Mouse (Mus musculus) cerebellum, adult 2 months (tissue): ENCODE measurements around the gene Brca2. TPM values are rescaled to one million over a fixed set of nuclear protein-coding genes. Genes with fewer than 3 reads are reported as not detected.

Source experiments
- DNase-seq, 2 experiments: peaks; one replicate each; pipeline ENCODE4 v3.0.0; 2021
- H3K27ac ChIP-seq: fragments of 200-500 bp; 2 replicates; pipeline ENCODE4 v1.5.1; 2012; ENCODE audit warnings: low read length, control low read depth, inconsistent platforms; ENCODE audit not compliant: insufficient read depth
- H3K27me3 ChIP-seq: fragments of 200-500 bp; 2 replicates; pipeline ENCODE4 v1.6.1; 2012; ENCODE audit warnings: inconsistent platforms, mild to moderate bottlenecking, low read length, moderate library complexity; ENCODE audit not compliant: control insufficient read depth, insufficient read depth
- H3K4me1 ChIP-seq: fragments of 200-500 bp; 2 replicates; pipeline ENCODE4 v1.6.1; 2011; ENCODE audit warnings: low read length; ENCODE audit not compliant: control insufficient read depth, insufficient read depth
- H3K4me3 ChIP-seq: fragments of 200-500 bp; replicated peaks from 2 replicates; pipeline ENCODE3; 2011; ENCODE audit warnings: mild to moderate bottlenecking, low read depth, low read length, control low read depth; ENCODE audit not compliant: insufficient read depth
- CTCF ChIP-seq: fragments of 200-500 bp; IDR thresholded peaks from 2 replicates; pipeline ENCODE4 v1.5.1; 2011; ENCODE audit warnings: low read depth, mild to moderate bottlenecking, control low read depth, low read length, moderate library complexity, borderline replicate concordance; ENCODE audit not compliant: insufficient read depth
- POLR2A ChIP-seq: fragments of 200-500 bp; IDR thresholded peaks from 2 replicates; pipeline ENCODE4 v1.6.1; 2011; ENCODE audit warnings: low read length, control low read depth, borderline replicate concordance; ENCODE audit not compliant: insufficient read depth
- WGBS: fragments of 180-500 bp; shearing (Covaris S2); methylation state at CpG from one replicate; pipeline ENCODE4 v1.1.7; 2018; 5-methylcytosine and 5-hydroxymethylcytosine counted together
- polyA plus RNA-seq: library from polyadenylated mRNA; depleted of rRNA; stranded (reverse); fragments of >200 nt; gene quantifications from 2 replicates; pipeline ENCODE4 v1.2.3, GENCODE M21; 2012

Brca2 gene
- polyA plus RNA-seq, 1 experiment, result 7.1 TPM

DNA sequence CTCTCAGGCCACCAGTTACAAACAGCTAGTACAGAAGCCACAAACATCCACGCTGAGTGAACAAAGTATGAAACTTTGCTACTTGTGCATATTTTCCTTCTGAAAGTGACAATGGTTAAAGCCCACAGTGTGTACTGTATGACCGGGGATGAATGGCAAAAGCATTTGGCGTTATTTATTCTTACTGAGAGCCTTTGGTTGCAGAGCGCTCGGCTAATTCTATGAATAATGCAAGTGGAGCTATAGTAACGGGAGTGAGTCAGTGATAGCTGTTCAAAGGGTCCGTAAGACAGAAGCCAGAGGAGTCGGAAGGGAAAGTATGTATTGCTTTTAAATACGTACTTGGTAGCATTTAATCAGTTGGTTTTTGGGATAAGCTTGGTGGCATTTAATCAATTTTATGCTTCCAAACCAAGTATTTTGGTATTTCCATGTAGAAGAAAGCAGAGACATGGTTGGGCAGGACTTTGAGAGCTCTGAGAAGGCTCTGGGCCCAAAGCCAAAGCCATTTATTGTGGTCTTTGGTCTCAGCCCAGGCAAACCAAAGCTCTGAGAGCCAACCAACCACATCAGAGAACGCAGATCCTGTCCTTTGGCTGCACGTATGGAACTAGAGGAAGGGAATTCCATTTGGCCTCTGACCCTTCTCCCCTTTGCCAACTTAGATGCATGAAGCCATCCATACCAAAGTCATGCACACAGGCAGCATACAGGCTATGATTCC is 48.2 kb downstream of the Brca2 start:
- Histone ChIP-seq H3K27ac (no peak overlapping the region), H3K4me1 (no peaks in the 10 kb centered on the region), H3K27me3 (no peaks in the 10 kb centered on the region), H3K4me3 (no peak overlapping the region)
- TF ChIP-seq POLR2A (no peak), CTCF (no peak)
- DNase-seq, result no peak
- 74% methylated on average over 11 of the region's 11 CpGs for WGBS

DNA sequence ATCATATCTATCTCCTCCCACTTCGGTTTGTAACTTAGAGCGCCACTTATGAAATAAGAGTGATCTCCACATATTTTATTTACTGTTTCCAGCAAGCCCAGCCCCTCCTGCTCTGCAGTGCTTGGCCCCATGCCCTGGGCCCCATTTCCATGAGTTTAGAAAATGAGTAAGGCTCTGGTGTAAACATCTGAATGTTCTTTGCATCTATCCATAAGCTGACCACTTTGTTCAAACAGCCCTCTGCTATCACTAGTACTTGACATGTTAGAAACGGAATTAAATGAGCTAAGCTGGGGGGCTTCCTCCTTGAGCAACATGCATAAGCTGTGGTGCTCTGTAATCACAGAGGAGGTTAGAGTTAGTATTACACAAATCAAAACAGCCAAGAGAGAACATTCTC is 52.0 kb downstream of the Brca2 start:
- H3K27ac ChIP-seq, result no peak overlapping the region
- no peaks in the 10 kb centered on the region for H3K27me3 ChIP-seq
- no peak for DNase-seq
- no peak for TF ChIP-seq POLR2A
- no peak for TF ChIP-seq CTCF
- no peaks in the 10 kb centered on the region for H3K4me1 ChIP-seq
- 95% methylated on average over 3 of the region's 3 CpGs for WGBS
- H3K4me3 ChIP-seq, result no peak overlapping the region

DNA sequence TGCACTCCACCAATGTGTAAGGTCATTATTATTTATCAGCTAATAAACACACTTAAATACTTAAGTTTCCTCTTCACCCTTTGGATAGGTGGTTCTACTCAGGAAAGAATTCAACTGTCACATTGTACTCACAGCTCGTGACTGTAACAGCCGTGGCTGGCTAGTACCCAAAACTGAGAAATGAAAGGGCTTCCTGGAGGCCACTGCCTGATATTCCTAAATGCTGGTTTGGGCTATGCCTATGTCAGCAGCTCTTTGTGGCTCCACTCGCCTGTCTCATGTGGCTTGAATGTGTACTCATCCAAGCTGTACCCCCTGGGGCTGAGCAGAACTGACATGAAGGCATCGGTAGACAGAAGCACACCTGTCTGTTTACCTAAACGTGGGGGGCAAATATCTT is 52.5 kb downstream of the Brca2 start:
- Histone ChIP-seq H3K27ac (no peak overlapping the region), H3K27me3 (no peaks in the 10 kb centered on the region), H3K4me1 (no peaks in the 10 kb centered on the region), H3K4me3 (no peak overlapping the region)
- WGBS, result 57% methylated on average over 5 of the region's 5 CpGs
- DNase-seq, result no peak
- no peak for TF ChIP-seq POLR2A
- TF ChIP-seq CTCF, result no peak

DNA sequence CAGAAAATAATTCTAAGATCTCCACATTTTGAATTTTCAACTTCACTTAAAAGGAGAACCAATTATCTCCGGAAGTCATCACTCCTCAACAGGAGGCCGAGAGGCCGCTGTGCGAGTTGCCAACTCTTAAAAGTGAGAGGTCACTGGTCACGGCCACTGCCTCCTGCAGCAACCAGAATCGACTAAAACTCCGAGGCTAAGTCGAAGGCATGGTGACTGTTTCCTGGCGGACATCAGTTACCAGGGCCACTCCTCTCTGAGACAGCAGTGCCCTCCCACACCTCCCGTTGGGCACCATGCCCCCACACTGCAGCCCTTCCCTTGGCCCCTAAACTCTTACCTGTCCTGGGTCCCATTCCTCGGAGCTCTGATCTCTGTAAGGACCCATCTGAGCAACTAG is 54.4 kb downstream of the Brca2 start:
- 69% methylated on average over 11 of the region's 11 CpGs for WGBS
- Histone ChIP-seq H3K27ac (no peak overlapping the region), H3K27me3 (no peaks in the 10 kb centered on the region), H3K4me1 (no peaks in the 10 kb centered on the region), H3K4me3 (no peak overlapping the region)
- TF ChIP-seq CTCF (no peak), POLR2A (no peak)
- no peak for DNase-seq

DNA sequence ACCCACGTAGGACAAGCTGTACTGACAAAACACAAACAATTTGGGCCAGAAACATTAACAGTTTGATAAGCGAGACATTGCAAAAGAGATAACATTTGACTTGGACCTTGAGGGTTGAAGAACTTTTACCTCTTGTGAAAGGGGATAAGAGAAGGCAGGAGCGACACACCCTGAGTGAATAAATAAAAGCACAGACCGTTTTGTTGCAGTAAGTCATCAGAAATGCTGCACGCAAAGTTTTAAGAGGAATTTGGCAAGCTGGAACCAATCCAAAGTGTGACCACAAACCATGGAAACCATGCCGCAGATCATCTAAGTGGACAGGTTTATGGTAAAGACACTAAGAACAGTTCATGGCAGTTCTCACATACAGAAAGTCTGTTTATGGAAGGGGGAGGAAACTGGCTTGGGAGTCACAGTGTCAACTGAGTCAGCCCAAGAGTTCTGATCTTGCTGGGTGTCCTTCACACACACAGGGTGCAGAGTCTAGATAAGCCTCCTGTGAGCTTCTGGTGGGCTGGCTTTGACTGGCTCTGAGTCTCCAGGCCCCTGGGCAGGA is 56.3 kb downstream of the Brca2 start:
- Histone ChIP-seq H3K27me3 (no peaks in the 10 kb centered on the region), H3K4me3 (no peak overlapping the region), H3K27ac (no peak overlapping the region), H3K4me1 (peaks cover 4% of the 10 kb centered on the region)
- 75% methylated on average over 6 of the region's 6 CpGs for WGBS
- TF ChIP-seq CTCF (no peak), POLR2A (no peak)
- no peak for DNase-seq

DNA sequence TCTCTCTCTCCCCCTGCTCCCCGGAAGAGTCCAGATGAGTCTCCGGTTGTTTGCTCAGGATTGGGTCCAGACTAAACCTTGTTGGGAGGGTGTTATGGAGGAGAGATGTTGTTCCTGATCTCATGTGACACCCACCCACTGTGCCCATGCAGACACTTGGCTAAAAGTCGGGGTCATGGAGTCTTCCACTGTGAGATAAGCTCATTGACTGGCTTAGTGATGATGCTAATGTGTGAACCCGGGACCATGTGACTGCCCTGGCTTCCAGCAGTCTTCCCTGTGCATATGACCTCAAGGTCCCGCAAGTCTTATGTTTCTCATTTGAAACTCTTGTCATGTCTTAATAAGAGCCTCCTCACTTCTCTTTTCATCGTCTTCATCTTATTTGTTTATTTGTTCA is 58.8 kb downstream of the Brca2 start:
- H3K4me3 ChIP-seq, result no peak overlapping the region
- TF ChIP-seq POLR2A (no peak), CTCF (no peak)
- H3K27me3 ChIP-seq, result no peaks in the 10 kb centered on the region
- peaks cover 11% of the 10 kb centered on the region for H3K4me1 ChIP-seq
- peak in 1 of 2 experiments; percentile 12 for DNase-seq
- WGBS, result 26% methylated on average over 6 of the region's 6 CpGs
- H3K27ac ChIP-seq, result no peak overlapping the region

DNA sequence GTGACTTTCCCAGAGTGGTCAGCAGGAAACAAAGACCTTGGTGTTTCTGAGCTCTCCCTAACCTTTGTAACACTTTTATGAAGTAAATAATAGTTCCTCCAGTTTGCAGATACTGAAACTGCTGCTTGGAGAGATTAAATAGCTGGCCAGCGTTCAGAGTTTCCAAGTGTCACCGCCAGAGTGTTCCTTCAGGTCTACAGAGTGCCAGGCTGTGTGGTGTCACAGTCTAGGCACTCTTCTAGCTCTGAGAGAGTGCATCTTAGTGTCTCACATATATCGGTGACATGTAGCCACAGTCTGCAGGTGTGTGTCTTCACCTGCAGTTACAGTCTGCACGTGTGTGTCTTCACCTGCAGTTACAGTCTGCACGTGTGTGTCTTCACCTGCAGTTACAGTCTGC is 60.8 kb downstream of the Brca2 start:
- H3K4me1 ChIP-seq, result peaks cover 11% of the 10 kb centered on the region
- H3K27me3 ChIP-seq, result no peaks in the 10 kb centered on the region
- no peak for DNase-seq
- no peak overlapping the region for H3K4me3 ChIP-seq
- WGBS, result 61% methylated on average over 5 of the region's 5 CpGs
- TF ChIP-seq CTCF (no peak), POLR2A (no peak)
- H3K27ac ChIP-seq, result no peak overlapping the region
